Mouse (Mus musculus) hindbrain, embryonic 10.5 days (tissue): Measurements from ENCODE around the gene Gm42791. TPM values are rescaled to one million over a fixed set of nuclear protein-coding genes. Genes with fewer than 3 reads are reported as not detected.

Experiments
- DNase-seq: peaks from one replicate; pipeline ENCODE4 v3.0.0-alpha.2; 2017; ENCODE audit warnings: low spot score
- H3K27ac ChIP-seq: fragments of 300-500 bp; sonication (generic); 2 replicates; pipeline ENCODE4 v1.5.1; 2016; ENCODE audit warnings: mild to moderate bottlenecking, moderate library complexity
- H3K27me3 ChIP-seq: fragments of 300-500 bp; sonication (generic); 2 replicates; pipeline ENCODE4 v1.6.1; 2016; ENCODE audit warnings: mild to moderate bottlenecking; ENCODE audit not compliant: poor library complexity, insufficient read depth, severe bottlenecking
- H3K36me3 ChIP-seq: fragments of 300-500 bp; sonication (generic); 2 replicates; pipeline ENCODE4 v1.6.1; 2016; ENCODE audit warnings: mild to moderate bottlenecking, moderate library complexity
- H3K4me1 ChIP-seq: fragments of 300-500 bp; sonication (generic); replicated peaks from 2 replicates; pipeline ENCODE4 v1.6.1; 2016; ENCODE audit warnings: mild to moderate bottlenecking
- H3K4me3 ChIP-seq: fragments of 300-500 bp; sonication (generic); 2 replicates; pipeline ENCODE4 v1.5.1; 2016; ENCODE audit warnings: mild to moderate bottlenecking, moderate library complexity
- H3K9me3 ChIP-seq: fragments of 300-500 bp; sonication (generic); 2 replicates; pipeline ENCODE4 v1.6.1; 2016; ENCODE audit warnings: mild to moderate bottlenecking, moderate library complexity
- WGBS: fragments of 180-500 bp; shearing (Covaris S2); methylation state at CpG from one replicate; pipeline ENCODE4 v1.1.7; 2016; 5-methylcytosine and 5-hydroxymethylcytosine counted together
- polyA plus RNA-seq: library from polyadenylated mRNA; unstranded; fragments of >200 nt; fragmentation: Nextera tagmentation; extraction: Ambion mirVana; gene quantifications from 2 replicates; pipeline ENCODE4 v1.2.1, GENCODE M21; 2016

Gm42791 gene
- polyA plus RNA-seq, 1 experiment from 2014 or later: 3.8 TPM

DNA sequence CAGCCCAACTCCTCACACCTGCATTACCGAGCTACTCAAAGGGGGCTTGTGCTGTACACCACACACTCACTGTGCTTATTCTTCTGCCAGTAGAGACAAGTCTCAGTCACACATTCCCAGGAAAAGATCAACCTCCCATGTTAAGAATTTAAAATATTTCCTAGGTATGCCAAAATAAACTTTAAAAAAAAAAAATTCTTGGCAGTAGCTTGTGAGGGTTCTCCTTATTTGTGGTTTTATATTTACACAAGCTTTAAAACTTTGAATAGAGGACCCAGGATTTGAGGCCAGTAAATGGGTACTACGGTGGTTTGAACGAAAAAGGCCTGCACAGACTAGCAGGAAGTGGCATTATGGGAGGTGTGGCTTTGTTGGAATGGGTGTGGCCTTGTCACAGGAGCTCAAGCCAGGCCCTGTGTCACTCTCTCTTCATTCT is 58.4 kb downstream of the Gm42791 start:
- H3K9me3 ChIP-seq: 0 out of 2 replicates have a peak, but pooled peaks cover 3% of the 10 kb centered on the region
- H3K27me3 ChIP-seq: no peaks in the 10 kb centered on the region
- peaks cover 22% of the 10 kb centered on the region for H3K4me1 ChIP-seq
- no peak overlapping the region for H3K27ac ChIP-seq
- no peak for DNase-seq
- H3K36me3 ChIP-seq: no peaks in the 10 kb centered on the region
- H3K4me3 ChIP-seq: no peak overlapping the region
- WGBS: 87% methylated on average over 3 of the region's 3 CpGs

GRCm38 (mm10) chr5:148935871-148936270 is 59.1 kb downstream of the Gm42791 start:
- H3K27ac ChIP-seq: no peak overlapping the region

GRCm38 (mm10) chr5:148935071-148935821 is 59.7 kb downstream of the Gm42791 start:
- WGBS: 51% methylated on average over 7 of the region's 7 CpGs
- no peak overlapping the region for H3K4me3 ChIP-seq
- no peaks in the 10 kb centered on the region for H3K27me3 ChIP-seq
- H3K4me1 ChIP-seq: peaks cover 29% of the 10 kb centered on the region
- 0 out of 2 replicates have a peak, but pooled peaks cover 3% of the 10 kb centered on the region for H3K9me3 ChIP-seq
- H3K27ac ChIP-seq: peak overlapping the region; percentile 17
- no peak for DNase-seq
- H3K36me3 ChIP-seq: no peaks in the 10 kb centered on the region

More at GRCm38 (mm10) chr5:148935871-148936270, 59.1 kb downstream of the Gm42791 start:
- Histone ChIP-seq H3K27me3 (no peaks in the 10 kb centered on the region), H3K36me3 (no peaks in the 10 kb centered on the region), H3K4me1 (peaks cover 27% of the 10 kb centered on the region), H3K4me3 (no peak overlapping the region), H3K9me3 (0 out of 2 replicates have a peak, but pooled peaks cover 3% of the 10 kb centered on the region)
- DNase-seq: no peak
- WGBS: 87% methylated on average over 6 of the region's 6 CpGs

DNA sequence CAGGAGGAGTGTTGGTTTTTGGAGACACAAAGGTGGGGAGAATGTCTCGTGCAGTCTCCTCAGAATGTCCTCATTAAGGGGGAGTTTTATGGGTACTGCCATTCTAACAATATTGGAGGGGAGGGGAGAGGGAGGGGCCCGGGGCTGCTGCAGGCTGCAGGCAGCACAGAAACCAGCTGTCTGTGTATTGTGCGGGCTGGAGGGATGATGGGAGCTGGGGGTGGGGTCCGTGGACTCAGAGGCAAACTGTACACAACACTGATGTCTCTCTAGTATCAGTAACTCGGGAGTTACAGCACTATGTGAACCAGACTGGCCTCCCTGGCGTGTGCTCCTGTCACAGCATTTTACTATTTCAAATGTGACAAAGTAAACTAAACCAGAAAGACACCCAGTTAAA is 60.5 kb downstream of the Gm42791 start:
- Histone ChIP-seq H3K4me3 (no peak overlapping the region), H3K9me3 (0 out of 2 replicates have a peak, but pooled peaks cover 3% of the 10 kb centered on the region), H3K27ac (0 out of 2 replicates have a peak overlapping the region, but pooled peaks have one; percentile 50), H3K36me3 (no peaks in the 10 kb centered on the region), H3K27me3 (no peaks in the 10 kb centered on the region), H3K4me1 (peaks cover 22% of the 10 kb centered on the region)
- no peak for DNase-seq
- WGBS: 65% methylated on average over 6 of the region's 6 CpGs

GRCm38 (mm10) chr5:148933767-148934166 is 61.2 kb downstream of the Gm42791 start:
- Histone ChIP-seq H3K4me1 (peaks cover 29% of the 10 kb centered on the region), H3K27ac (peak overlapping the region; percentile 6; the same call in 1 of the 2 replicates), H3K4me3 (no peak overlapping the region), H3K36me3 (no peaks in the 10 kb centered on the region), H3K27me3 (no peaks in the 10 kb centered on the region), H3K9me3 (0 out of 2 replicates have a peak, but pooled peaks cover 3% of the 10 kb centered on the region)
- WGBS: 68% methylated on average over 8 of the region's 8 CpGs
- DNase-seq: no peak

- no peak overlapping the region for H3K27ac ChIP-seq
- peaks cover 7% of the 10 kb centered on the region for H3K36me3 ChIP-seq
- H3K27me3 ChIP-seq: no peaks in the 10 kb centered on the region
- no peak overlapping the region for H3K4me3 ChIP-seq
- no peaks in the 10 kb centered on the region for H3K9me3 ChIP-seq
- peaks cover 44% of the 10 kb centered on the region for H3K4me1 ChIP-seq
- DNase-seq: no peak
- WGBS: 87% methylated on average over 1 of the region's 1 CpGs
Measured at GRCm38 (mm10) chr5:148931301-148931700, 63.6 kb downstream of the Gm42791 start.

GRCm38 (mm10) chr5:148929116-148929449 is 65.9 kb downstream of the Gm42791 start, which contains the start of gene Katnal1:
Katnal1 (minus strand) TSS chr5:148929320.
- H3K36me3 ChIP-seq: peaks cover 24% of the 10 kb centered on the region
- peak within 1 kb of the TSS; percentile 99 for H3K27ac ChIP-seq
- peaks cover 36% of the 10 kb centered on the region for H3K4me1 ChIP-seq
- no peak for DNase-seq
- H3K9me3 ChIP-seq: no peaks in the 10 kb centered on the region
- H3K4me3 ChIP-seq: peak within 1 kb of the TSS; percentile 84
- no peaks in the 10 kb centered on the region for H3K27me3 ChIP-seq
- WGBS: 2% methylated on average over 16 of the region's 16 CpGs

DNA sequence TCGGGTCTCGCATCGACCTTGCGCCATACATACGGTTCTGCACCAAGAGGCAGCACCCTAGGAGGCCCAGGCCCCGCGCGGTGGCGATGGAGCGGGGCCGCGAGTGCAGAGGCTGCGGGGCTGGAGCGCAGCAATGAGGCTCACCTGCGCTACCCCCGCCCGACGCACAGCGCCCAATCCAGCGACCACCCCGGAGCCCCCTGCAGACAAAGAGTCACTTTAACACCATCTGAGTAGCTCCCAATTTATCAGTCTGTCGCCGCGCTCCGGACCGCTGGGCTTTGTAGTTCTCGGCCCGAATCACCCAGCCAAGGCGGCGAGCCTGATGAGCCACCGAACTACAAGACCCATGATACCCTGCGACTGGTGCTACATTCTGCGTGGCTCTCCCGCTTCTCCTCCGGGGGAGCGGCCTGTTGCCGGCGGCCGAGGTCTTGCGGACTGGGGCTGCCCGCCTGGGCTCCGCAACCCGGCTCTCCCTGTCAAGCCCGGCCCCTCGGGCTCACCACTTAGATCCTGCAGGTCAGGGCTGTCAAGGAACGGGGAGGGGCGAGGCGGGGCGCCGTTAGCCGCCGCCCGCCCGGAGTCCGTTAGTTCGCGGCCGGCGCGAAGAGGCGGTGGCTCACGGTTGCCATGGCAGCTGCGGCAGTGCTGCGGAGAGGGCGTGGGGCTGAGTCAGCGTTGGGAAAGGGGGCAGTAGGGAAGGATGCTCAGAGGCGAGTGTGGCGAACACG is 66.4 kb downstream of the Gm42791 start:
- under 1% methylated on average over 69 of the region's 69 CpGs for WGBS
- peaks cover 30% of the 10 kb centered on the region for H3K4me1 ChIP-seq
- no peaks in the 10 kb centered on the region for H3K9me3 ChIP-seq
- peak overlapping the region; percentile 84 for H3K4me3 ChIP-seq
- peak overlapping the region; percentile 99 for H3K27ac ChIP-seq
- DNase-seq: peak; percentile 96
- peaks cover 24% of the 10 kb centered on the region for H3K36me3 ChIP-seq
- no peaks in the 10 kb centered on the region for H3K27me3 ChIP-seq

DNA sequence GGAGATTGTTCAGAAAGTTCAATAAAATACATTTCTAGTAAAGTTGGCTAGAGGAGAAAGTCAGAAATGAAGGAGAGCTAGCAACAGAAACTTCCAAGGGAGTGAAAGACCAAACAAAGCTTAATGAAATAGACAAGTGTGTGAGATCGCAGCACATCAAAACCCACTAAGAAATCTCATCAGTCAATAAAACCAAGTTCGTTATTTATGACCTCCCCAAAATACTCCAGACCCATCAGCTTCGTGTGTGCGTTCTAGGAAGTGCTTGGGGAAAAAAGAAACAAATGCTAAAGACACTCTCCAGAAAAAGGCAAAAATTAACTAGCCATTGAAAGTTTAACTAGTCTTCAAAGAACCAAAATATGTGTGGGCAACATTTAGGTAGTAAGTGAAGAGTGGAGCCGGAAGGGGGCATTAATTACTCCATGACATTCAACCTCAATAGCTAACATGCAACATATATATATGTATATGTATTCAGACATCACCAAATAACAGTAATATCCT is 67.2 kb downstream of the Gm42791 start:
- H3K4me3 ChIP-seq: peak overlapping the region; percentile 84
- H3K9me3 ChIP-seq: no peaks in the 10 kb centered on the region
- 59% methylated on average over 5 of the region's 5 CpGs for WGBS
- DNase-seq: no peak
- H3K27me3 ChIP-seq: no peaks in the 10 kb centered on the region
- peak overlapping the region; percentile 99 for H3K27ac ChIP-seq
- peaks cover 29% of the 10 kb centered on the region for H3K4me1 ChIP-seq
- peaks cover 24% of the 10 kb centered on the region for H3K36me3 ChIP-seq

GRCm38 (mm10) chr5:148924586-148924985 is 70.4 kb downstream of the Gm42791 start:
- Histone ChIP-seq H3K9me3 (no peaks in the 10 kb centered on the region), H3K27me3 (no peaks in the 10 kb centered on the region), H3K4me3 (no peak overlapping the region), H3K4me1 (peaks cover 22% of the 10 kb centered on the region), H3K27ac (no peak overlapping the region), H3K36me3 (peaks cover 39% of the 10 kb centered on the region)
- 93% methylated on average over 12 of the region's 12 CpGs for WGBS
- DNase-seq: no peak

- peaks cover 18% of the 10 kb centered on the region for H3K4me1 ChIP-seq
- WGBS: 90% methylated on average over 9 of the region's 9 CpGs
- H3K27ac ChIP-seq: no peak overlapping the region
- peaks cover 45% of the 10 kb centered on the region for H3K36me3 ChIP-seq
- DNase-seq: no peak
- H3K27me3 ChIP-seq: no peaks in the 10 kb centered on the region
- H3K9me3 ChIP-seq: no peaks in the 10 kb centered on the region
- H3K4me3 ChIP-seq: no peak overlapping the region
Measured at GRCm38 (mm10) chr5:148924051-148924450, 70.9 kb downstream of the Gm42791 start.

DNA sequence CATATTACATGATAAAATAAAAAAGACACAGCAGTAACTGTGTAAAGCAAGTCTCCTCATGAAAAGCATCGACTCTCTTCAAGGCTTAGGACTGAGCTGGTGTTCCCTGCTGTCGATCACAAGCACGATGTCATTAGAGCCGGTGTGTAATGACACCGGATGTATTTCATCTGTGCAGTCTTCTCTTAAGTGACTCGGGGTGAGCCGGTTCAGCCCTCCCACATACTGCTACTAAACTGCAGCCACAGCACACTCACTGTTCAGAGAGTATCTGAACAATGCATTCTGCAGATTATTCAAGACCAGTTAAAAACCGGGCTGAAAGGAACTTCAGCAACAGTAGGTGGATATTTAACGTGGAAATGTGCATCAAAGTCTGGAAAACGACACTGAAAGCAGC is 71.5 kb downstream of the Gm42791 start:
- Histone ChIP-seq H3K27me3 (no peaks in the 10 kb centered on the region), H3K4me3 (no peak overlapping the region), H3K9me3 (no peaks in the 10 kb centered on the region), H3K27ac (no peak overlapping the region), H3K4me1 (peaks cover 15% of the 10 kb centered on the region; the same call in 1 of the 2 replicates), H3K36me3 (peaks cover 51% of the 10 kb centered on the region)
- DNase-seq: no peak
- WGBS: 87% methylated on average over 10 of the region's 10 CpGs

GRCm38 (mm10) chr5:148922773-148923172 is 72.2 kb downstream of the Gm42791 start:
- H3K4me1 ChIP-seq: peaks cover 11% of the 10 kb centered on the region; the same call in 1 of the 2 replicates
- no peak overlapping the region for H3K4me3 ChIP-seq
- no peak for DNase-seq
- WGBS: 86% methylated on average over 5 of the region's 5 CpGs
- peaks cover 57% of the 10 kb centered on the region for H3K36me3 ChIP-seq
- no peaks in the 10 kb centered on the region for H3K27me3 ChIP-seq
- H3K27ac ChIP-seq: no peak overlapping the region
- H3K9me3 ChIP-seq: no peaks in the 10 kb centered on the region
